Mouse (Mus musculus): ENCODE data around the gene Inpp5a. TPM values are rescaled to one million over a fixed set of nuclear protein-coding genes. Genes with fewer than 3 reads are reported as not detected.

The Inpp5a gene
- polyA plus RNA-seq, 1 experiment from 2014 or later: 96.3 TPM

- Histone ChIP-seq H3K27me3 (replicated peaks) (no peaks in the 10 kb centered on the region), H3K4me2 (peak overlapping the region; percentile 75), H3K9me3 (replicated peaks) (no peaks in the 10 kb centered on the region), H3K9ac (peak overlapping the region; percentile 99), H3K27ac (ENCODE audit: poor library complexity, severe bottlenecking) (peak overlapping the region; percentile 90; the same call in 1 of the 2 replicates), H3K4me3 (peak overlapping the region; percentile 90), H3K36me3 (peaks cover 5% of the 10 kb centered on the region; the same call in 1 of the 2 replicates), H3K4me1 (replicated peaks) (peaks cover 64% of the 10 kb centered on the region)
- 43% methylated on average over 3 of the region's 3 CpGs for WGBS
- ATAC-seq (ENCODE audit: insufficient number of reproducible peaks, low FRiP score): no peak
Observed at GRCm38 (mm10) chr7:139390380-139390779, 1.5 kb downstream of the Inpp5a start.

GRCm38 (mm10) chr7:139390926-139391325 lies 2.0 kb downstream of the Inpp5a start:
- ATAC-seq (ENCODE audit: insufficient number of reproducible peaks, low FRiP score): no peak
- H3K27me3 ChIP-seq (replicated peaks): no peaks in the 10 kb centered on the region
- H3K9ac ChIP-seq: peak overlapping the region; percentile 99
- peak overlapping the region; percentile 75 for H3K4me2 ChIP-seq
- peaks cover 5% of the 10 kb centered on the region; the same call in 1 of the 2 replicates for H3K36me3 ChIP-seq
- peak overlapping the region; percentile 90; the same call in 1 of the 2 replicates for H3K27ac ChIP-seq (ENCODE audit: poor library complexity, severe bottlenecking)
- no peaks in the 10 kb centered on the region for H3K9me3 ChIP-seq (replicated peaks)
- H3K4me3 ChIP-seq: peak overlapping the region; percentile 90
- 70% methylated on average over 9 of the region's 9 CpGs for WGBS
- peaks cover 69% of the 10 kb centered on the region for H3K4me1 ChIP-seq (replicated peaks)

- peaks cover 77% of the 10 kb centered on the region for H3K4me1 ChIP-seq (replicated peaks)
- peak overlapping the region; percentile 7; the same call in 1 of the 2 replicates for H3K4me3 ChIP-seq
- no peaks in the 10 kb centered on the region for H3K27me3 ChIP-seq (replicated peaks)
- 62% methylated on average over 5 of the region's 5 CpGs for WGBS
- H3K9me3 ChIP-seq (replicated peaks): no peaks in the 10 kb centered on the region
- peak overlapping the region; percentile 57 for H3K9ac ChIP-seq
- H3K36me3 ChIP-seq: peaks cover 5% of the 10 kb centered on the region; the same call in 1 of the 2 replicates
- ATAC-seq (ENCODE audit: insufficient number of reproducible peaks, low FRiP score): no peak
- peak overlapping the region; percentile 75 for H3K4me2 ChIP-seq
- no peak overlapping the region for H3K27ac ChIP-seq (ENCODE audit: poor library complexity, severe bottlenecking)
Observed at GRCm38 (mm10) chr7:139391691-139392090, 2.8 kb downstream of the Inpp5a start.

GRCm38 (mm10) chr7:139392106-139392505 lies 3.2 kb downstream of the Inpp5a start:
- no peak for ATAC-seq (ENCODE audit: insufficient number of reproducible peaks, low FRiP score)
- H3K4me2 ChIP-seq: peak overlapping the region; percentile 75
- peaks cover 77% of the 10 kb centered on the region for H3K4me1 ChIP-seq (replicated peaks)
- no peak overlapping the region for H3K4me3 ChIP-seq
- 70% methylated on average over 2 of the region's 2 CpGs for WGBS
- peaks cover 5% of the 10 kb centered on the region; the same call in 1 of the 2 replicates for H3K36me3 ChIP-seq
- 0 out of 2 replicates have a peak overlapping the region, but pooled peaks have one; percentile 65 for H3K27ac ChIP-seq (ENCODE audit: poor library complexity, severe bottlenecking)
- H3K9me3 ChIP-seq (replicated peaks): no peaks in the 10 kb centered on the region
- no peaks in the 10 kb centered on the region for H3K27me3 ChIP-seq (replicated peaks)
- no peak overlapping the region for H3K9ac ChIP-seq

- H3K36me3 ChIP-seq: peaks cover 5% of the 10 kb centered on the region; the same call in 1 of the 2 replicates
- 0 out of 2 replicates have a peak overlapping the region, but pooled peaks have one; percentile 16 for H3K9ac ChIP-seq
- no peaks in the 10 kb centered on the region for H3K27me3 ChIP-seq (replicated peaks)
- H3K4me2 ChIP-seq: peak overlapping the region; percentile 75
- H3K4me1 ChIP-seq (replicated peaks): peaks cover 80% of the 10 kb centered on the region
- ATAC-seq (ENCODE audit: insufficient number of reproducible peaks, low FRiP score): no peak
- no peak overlapping the region for H3K4me3 ChIP-seq
- peak overlapping the region; percentile 65 for H3K27ac ChIP-seq (ENCODE audit: poor library complexity, severe bottlenecking)
- H3K9me3 ChIP-seq (replicated peaks): no peaks in the 10 kb centered on the region
- 48% methylated on average over 6 of the region's 6 CpGs for WGBS
Observed at GRCm38 (mm10) chr7:139392691-139393235, 3.9 kb downstream of the Inpp5a start.

GRCm38 (mm10) chr7:139397521-139397920 lies 8.6 kb downstream of the Inpp5a start:
- WGBS: 37% methylated on average over 8 of the region's 8 CpGs
- Histone ChIP-seq H3K9me3 (replicated peaks) (no peaks in the 10 kb centered on the region), H3K9ac (peak overlapping the region; percentile 11), H3K27ac (ENCODE audit: poor library complexity, severe bottlenecking) (no peak overlapping the region), H3K4me2 (no peak overlapping the region), H3K27me3 (replicated peaks) (no peaks in the 10 kb centered on the region), H3K36me3 (peaks cover 5% of the 10 kb centered on the region; the same call in 1 of the 2 replicates), H3K4me3 (no peak overlapping the region), H3K4me1 (replicated peaks) (peaks cover 94% of the 10 kb centered on the region)
- 0 out of 2 replicates have a peak, but pooled peaks have one; percentile 46 for ATAC-seq (ENCODE audit: insufficient number of reproducible peaks, low FRiP score)

- Histone ChIP-seq H3K4me2 (no peak overlapping the region), H3K9me3 (replicated peaks) (no peaks in the 10 kb centered on the region), H3K9ac (peak overlapping the region; percentile 11), H3K4me1 (replicated peaks) (peaks cover 92% of the 10 kb centered on the region), H3K27me3 (replicated peaks) (no peaks in the 10 kb centered on the region), H3K4me3 (no peak overlapping the region), H3K27ac (ENCODE audit: poor library complexity, severe bottlenecking) (no peak overlapping the region; the same call in 1 of the 2 replicates), H3K36me3 (peaks cover 5% of the 10 kb centered on the region; the same call in 1 of the 2 replicates)
- WGBS: 84% methylated on average over 5 of the region's 5 CpGs
- no peak for ATAC-seq (ENCODE audit: insufficient number of reproducible peaks, low FRiP score)
Observed at GRCm38 (mm10) chr7:139398111-139398510, 9.2 kb downstream of the Inpp5a start.

- Histone ChIP-seq H3K27ac (ENCODE audit: poor library complexity, severe bottlenecking) (no peak overlapping the region), H3K36me3 (peaks cover 5% of the 10 kb centered on the region; the same call in 1 of the 2 replicates), H3K27me3 (replicated peaks) (no peaks in the 10 kb centered on the region), H3K9ac (no peak overlapping the region), H3K9me3 (replicated peaks) (no peaks in the 10 kb centered on the region), H3K4me3 (no peak overlapping the region), H3K4me2 (no peak overlapping the region), H3K4me1 (replicated peaks) (peaks cover 88% of the 10 kb centered on the region)
- no peak for ATAC-seq (ENCODE audit: insufficient number of reproducible peaks, low FRiP score)
- WGBS: 65% methylated on average over 6 of the region's 6 CpGs
Observed at GRCm38 (mm10) chr7:139398530-139399021, 9.7 kb downstream of the Inpp5a start.

- Histone ChIP-seq H3K4me1 (replicated peaks) (peaks cover 78% of the 10 kb centered on the region), H3K4me2 (no peak overlapping the region), H3K4me3 (no peak overlapping the region), H3K27ac (ENCODE audit: poor library complexity, severe bottlenecking) (no peak overlapping the region), H3K36me3 (no peaks in the 10 kb centered on the region), H3K27me3 (replicated peaks) (no peaks in the 10 kb centered on the region), H3K9ac (no peak overlapping the region), H3K9me3 (replicated peaks) (no peaks in the 10 kb centered on the region)
- ATAC-seq (ENCODE audit: insufficient number of reproducible peaks, low FRiP score): no peak
- 84% methylated on average over 4 of the region's 4 CpGs for WGBS
Observed at GRCm38 (mm10) chr7:139399572-139399971, 10.7 kb downstream of the Inpp5a start.

- peaks cover 73% of the 10 kb centered on the region for H3K4me1 ChIP-seq (replicated peaks)
- 77% methylated on average over 11 of the region's 11 CpGs for WGBS
- H3K4me2 ChIP-seq: no peak overlapping the region
- no peak for ATAC-seq (ENCODE audit: insufficient number of reproducible peaks, low FRiP score)
- H3K36me3 ChIP-seq: peaks cover 3% of the 10 kb centered on the region
- H3K27ac ChIP-seq (ENCODE audit: poor library complexity, severe bottlenecking): no peak overlapping the region
- H3K9ac ChIP-seq: no peak overlapping the region
- no peak overlapping the region for H3K4me3 ChIP-seq
- no peaks in the 10 kb centered on the region for H3K27me3 ChIP-seq (replicated peaks)
- no peaks in the 10 kb centered on the region for H3K9me3 ChIP-seq (replicated peaks)
Observed at GRCm38 (mm10) chr7:139399977-139400685, 11.2 kb downstream of the Inpp5a start.

GRCm38 (mm10) chr7:139400926-139401325 lies 12.0 kb downstream of the Inpp5a start:
- no peak overlapping the region for H3K9ac ChIP-seq
- no peak for ATAC-seq (ENCODE audit: insufficient number of reproducible peaks, low FRiP score)
- no peak overlapping the region for H3K4me2 ChIP-seq
- peaks cover 11% of the 10 kb centered on the region for H3K36me3 ChIP-seq
- no peaks in the 10 kb centered on the region for H3K9me3 ChIP-seq (replicated peaks)
- 69% methylated on average over 3 of the region's 3 CpGs for WGBS
- no peak overlapping the region for H3K4me3 ChIP-seq
- no peak overlapping the region for H3K27ac ChIP-seq (ENCODE audit: poor library complexity, severe bottlenecking)
- H3K27me3 ChIP-seq (replicated peaks): no peaks in the 10 kb centered on the region
- H3K4me1 ChIP-seq (replicated peaks): peaks cover 65% of the 10 kb centered on the region
